Comparison of ENCODE assay signal across 9 mouse cellular contexts in genomic region chrX:13245027-13245426, GRCm38 (mm10). TPM values are rescaled to one million over a fixed set of nuclear protein-coding genes. Genes with fewer than 3 reads are reported as not detected.
A peak's percentile ranks its signal among the peaks of the same experiment; 100 is the strongest.
DNase-seq lines count a peak whose midpoint lies in the region; ATAC-seq lines count a peak whose summit lies in the region.
"Had no signal": no experiment of that assay in that cellular context is flagged by ENCODE, and none has a peak within 500 bp of the region (broad histone marks: within the 10 kb centered on the region; RNA-seq: fewer than 3 reads in every experiment).

No protein-coding gene starts in this region.

- H3K9ac ChIP-seq in neural tube, embryonic 13.5 days = no peak overlapping the region
- no peak overlapping the region for H3K9ac ChIP-seq in liver, embryonic 12.5 days
- H3K9ac ChIP-seq: neural tube, embryonic 12.5 days had no signal

- no peak overlapping the region for H3K4me3 ChIP-seq in neural tube, embryonic 13.5 days
- H3K4me3 ChIP-seq in liver, embryonic 12.5 days = no peak overlapping the region
- H3K4me3 ChIP-seq: neural tube, embryonic 12.5 days had no signal

- H3K27me3 ChIP-seq in neural tube, embryonic 13.5 days = peaks cover 16% of the 10 kb centered on the region; the same call in 1 of the 2 replicates
- H3K27me3 ChIP-seq in liver, embryonic 12.5 days (replicated peaks) = peaks cover 12% of the 10 kb centered on the region
- H3K27me3 ChIP-seq: neural tube, embryonic 12.5 days had no signal

- H3K4me2 ChIP-seq in neural tube, embryonic 13.5 days = no peak overlapping the region
- H3K4me2 ChIP-seq in liver, embryonic 12.5 days = no peak overlapping the region; the same call in 1 of the 2 replicates
- H3K4me2 ChIP-seq: neural tube, embryonic 12.5 days had no signal

- no peak for DNase-seq in neural tube, embryonic 10.5 days (ENCODE audit: extremely low spot score, low spot score)
- DNase-seq in heart, postnatal 36 days = peak; percentile 25 to 26
- peak; percentile 27 for DNase-seq in thymus, postnatal 4 days
- DNase-seq in right cerebral cortex, postnatal 14 days = no peak
- no peak for DNase-seq in gastrocnemius, adult 8-10 months (ENCODE audit: low spot score in 2 of 2)
- DNase-seq: gastrocnemius, postnatal 14 days had no signal

- intact Hi-C loops in heart, postnatal 36 days (cut with DNase I) = no loop called here

- no peaks in the 10 kb centered on the region for H3K36me3 ChIP-seq in neural tube, embryonic 13.5 days
- H3K36me3 ChIP-seq in liver, embryonic 12.5 days = no peaks in the 10 kb centered on the region
- H3K36me3 ChIP-seq: neural tube, embryonic 12.5 days had no signal

- ATAC-seq in neural tube, embryonic 13.5 days (ENCODE audit: low read depth) = no peak
- ATAC-seq in liver, embryonic 12.5 days = no peak

- peak overlapping the region; percentile 99 for H3K27ac ChIP-seq in neural tube, embryonic 13.5 days (replicated peaks)
- H3K27ac ChIP-seq in liver, embryonic 12.5 days = 0 out of 2 replicates have a peak overlapping the region, but pooled peaks have one; percentile 30
- H3K27ac ChIP-seq: neural tube, embryonic 12.5 days had no signal

- no peaks in the 10 kb centered on the region for H3K9me3 ChIP-seq in neural tube, embryonic 13.5 days
- H3K9me3 ChIP-seq in liver, embryonic 12.5 days (replicated peaks) = no peaks in the 10 kb centered on the region
- H3K9me3 ChIP-seq: neural tube, embryonic 12.5 days had no signal

- WGBS in neural tube, embryonic 13.5 days = 62% methylated on average over 3 of the region's 3 CpGs
- WGBS in liver, embryonic 12.5 days (ENCODE audit: insufficient replicate concordance) = 32% methylated on average over 3 of the region's 3 CpGs

- H3K4me1 ChIP-seq in neural tube, embryonic 13.5 days (replicated peaks) = peaks cover 22% of the 10 kb centered on the region
- peaks cover 35% of the 10 kb centered on the region for H3K4me1 ChIP-seq in liver, embryonic 12.5 days

RNA-seq across cellular contexts. Expression of gene Ddx3x, which starts 35.7 kb away (rescaled TPM):
- polyA plus RNA-seq in neural tube, embryonic 13.5 days (2015; fragmentation: Nextera tagmentation; extraction: Ambion mirVana) = 107 and 114 TPM in 2 replicates
- total RNA-seq in heart, postnatal 36 days (2021) = 100 to 1,000 TPM; 112 to 209 TPM
- 89.7 and 94.7 TPM in 2 replicates for polyA plus RNA-seq in liver, embryonic 12.5 days (2016; fragmentation: Nextera tagmentation; extraction: Ambion mirVana)
- total RNA-seq in gastrocnemius, adult 8-10 months (2022) = 100 to 1,000 TPM; 130 to 209 (median 160) TPM

Comparison
In these comparisons a context has a peak if more than half of its experiments do, and no peak if none do; other contexts are left out.
1. DNase-seq: peak in heart, postnatal 36 days (2 of 2) and thymus, postnatal 4 days (single experiment); none in neural tube, embryonic 10.5 days (single experiment), right cerebral cortex, postnatal 14 days (single experiment) and gastrocnemius, adult 8-10 months (0 of 2).